Mouse (Mus musculus): ENCODE results near the gene Elmo2.

- TF ChIP-seq GATA1 (IDR thresholded peaks at IDR 0.05; ENCODE audit: borderline replicate concordance, low read length): no peak
- no peak for TF ChIP-seq FLI1 (IDR thresholded peaks at IDR 0.05; ENCODE audit: low read length)
Observed at GRCm38 (mm10) chr2:165240371-165240770, 85.9 kb downstream of the Elmo2 start.
